Mouse (Mus musculus): Measurements from ENCODE around the gene Olfr655.

DNA sequence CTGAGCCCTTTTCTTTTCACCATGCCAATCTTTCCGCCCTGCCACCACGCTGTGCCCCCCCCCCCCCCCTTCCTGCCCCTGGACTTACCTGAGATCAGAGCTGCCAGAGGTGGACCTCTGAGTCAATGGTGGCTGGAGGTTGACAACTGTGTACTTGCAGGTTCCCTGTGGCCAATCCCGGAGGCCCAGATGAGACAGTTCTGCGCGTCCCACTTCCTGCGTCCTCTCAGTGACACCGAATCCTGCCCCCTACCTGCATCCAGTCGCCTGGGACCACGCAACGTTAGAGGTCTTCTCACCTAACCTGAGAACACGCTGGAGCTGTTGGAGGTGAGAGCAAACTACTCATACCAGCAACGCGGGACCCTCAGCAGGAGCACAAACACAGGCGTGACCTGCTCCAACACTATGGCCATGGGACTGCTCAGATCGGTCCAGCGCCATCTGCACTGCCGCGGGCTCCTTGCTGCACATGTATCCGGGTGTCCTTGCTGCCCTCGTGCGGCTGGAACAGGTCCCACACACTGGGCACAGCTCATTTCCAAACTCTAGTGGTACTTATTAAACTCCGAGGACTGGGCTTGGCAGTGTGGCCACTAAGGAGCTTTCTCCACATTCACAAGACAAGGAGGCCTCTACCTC, 45.4 kb upstream of the Olfr655 start, which contains the start of gene Olfr658:
- TF ChIP-seq TCF12 (IDR thresholded peaks at IDR 0.05; ENCODE audit: low read depth, low read length), result no peak
- TF ChIP-seq POLR2A (IDR thresholded peaks at IDR 0.05; ENCODE audit: control insufficient read depth in 1 of 2, insufficient read depth in 1 of 2, low read depth in 1 of 2, low read length in 2 of 2, poor library complexity in 1 of 2), result no peak
- TF ChIP-seq CTCF (IDR thresholded peaks at IDR 0.05 in 2 of 3, conservative IDR thresholded peaks at IDR 0.05 in 1 of 3; ENCODE audit: control insufficient read depth in 1 of 3, insufficient read depth in 1 of 3, low read depth in 2 of 3, low read length in 3 of 3, poor library complexity in 1 of 3, severe bottlenecking in 1 of 3), result no peak
- no peak for TF ChIP-seq TBP (IDR thresholded peaks at IDR 0.05; ENCODE audit: low read depth, low read length)
- no peak for TF ChIP-seq ZKSCAN1 (IDR thresholded peaks at IDR 0.05; ENCODE audit: low read depth, low read length)
- TF ChIP-seq GATA1 (IDR thresholded peaks at IDR 0.05; ENCODE audit: low read depth, low read length), result no peak
- no peak for TF ChIP-seq SIN3A (IDR thresholded peaks at IDR 0.05; ENCODE audit: low read length)
- no peak for TF ChIP-seq KAT2A (conservative IDR thresholded peaks at IDR 0.05; ENCODE audit: low read depth, low read length)
- no peak for TF ChIP-seq RCOR1 (IDR thresholded peaks at IDR 0.05; ENCODE audit: low read depth, low read length)
- TF ChIP-seq UBTF (IDR thresholded peaks at IDR 0.05; ENCODE audit: borderline replicate concordance, insufficient read depth, low read depth, low read length), result no peak
- TF ChIP-seq BHLHE40 (IDR thresholded peaks at IDR 0.05; ENCODE audit: borderline replicate concordance, low read depth, low read length), result no peak
- TF ChIP-seq CHD1 (IDR thresholded peaks at IDR 0.05; ENCODE audit: low read depth, low read length), result no peak

Measured in MEL (cell line).